8 mouse cellular contexts compared by ENCODE assay signal in genomic region chr9:106476924-106477484, GRCm38 (mm10). TPM values are rescaled to one million over a fixed set of nuclear protein-coding genes. Genes with fewer than 3 reads are reported as not detected.
DNase-seq lines count a peak whose midpoint lies in the region; ATAC-seq lines count a peak whose summit lies in the region.

Parp3 (minus strand) TSS chr9:106476949.

- peak; percentile 96 for ATAC-seq in inflammation-experienced regulatory T-cells, adult 6 months
- ATAC-seq in megakaryocyte-erythroid progenitor cell, adult 5-6 weeks (replicated peaks; ENCODE audit: low FRiP score, low TSS enrichment, poor library complexity, severe bottlenecking) = peak; percentile 92

- peak; percentile 100 for DNase-seq in adrenal gland, adult (ENCODE audit: inconsistent age in 2 of 2, low spot score in 1 of 2)
- DNase-seq in embryo, embryonic 10.5 days (ENCODE audit: low spot score) = peak; percentile 100
- peak; percentile 99 for DNase-seq in gastrocnemius, postnatal 14 days
- peak; percentile 100 for DNase-seq in left cerebral cortex, postnatal 10 days (ENCODE audit: extremely low spot score in 1 of 2, low spot score in 2 of 2)
- peak; percentile 99 for DNase-seq in right cerebral cortex, postnatal 25 days
- peak; percentile 98 to 99 for DNase-seq in urinary bladder, postnatal 4 days (ENCODE audit: low spot score in 2 of 2)

- intact Hi-C loops in gastrocnemius, postnatal 14 days (cut with DNase I; ENCODE audit: low total_unique reads) = no loop called here
- intact Hi-C loops in left cerebral cortex, postnatal 10 days (cut with DNase I) = no loop called here

RNA-seq across cellular contexts. Expression of gene Parp3, which starts in this region (rescaled TPM):
- total RNA-seq in gastrocnemius, postnatal 14 days (2021) = 10 to 100 TPM; 64.1 to 76.2 TPM
- 10 to 100 TPM; 32.4 to 68.7 (median 54.1) TPM for polyA plus RNA-seq in inflammation-experienced regulatory T-cells, adult 6 months (2017; shearing (Covaris generic))
- 1 to 10 TPM; 2.5 to 3.2 TPM for total RNA-seq in left cerebral cortex, postnatal 10 days (2021)
- 2.2 and 2.5 TPM in 2 replicates for total RNA-seq in megakaryocyte-erythroid progenitor cell, adult 5-6 weeks (2014; fragmentation: Nextera tagmentation)
- total RNA-seq in megakaryocyte-erythroid progenitor cell, adult 5-6 weeks (2017) = 2.0 and 4.2 TPM in 2 replicates

Comparison
In these comparisons a context has a peak if more than half of its experiments do, and no peak if none do; other contexts are left out.
1. Peak in every context shown above with its lines: DNase-seq and ATAC-seq.
2. RNA of gene Parp3 (total RNA-seq): 64.1 to 76.2 TPM in gastrocnemius, postnatal 14 days; 2.0 to 4.2 TPM in megakaryocyte-erythroid progenitor cell, adult 5-6 weeks and 2.5 to 3.2 TPM in left cerebral cortex, postnatal 10 days; every median in the first group is over 10 times any median in the second.